Mouse (Mus musculus): ENCODE data around the gene Dapk3.

Dapk3 gene

DNA sequence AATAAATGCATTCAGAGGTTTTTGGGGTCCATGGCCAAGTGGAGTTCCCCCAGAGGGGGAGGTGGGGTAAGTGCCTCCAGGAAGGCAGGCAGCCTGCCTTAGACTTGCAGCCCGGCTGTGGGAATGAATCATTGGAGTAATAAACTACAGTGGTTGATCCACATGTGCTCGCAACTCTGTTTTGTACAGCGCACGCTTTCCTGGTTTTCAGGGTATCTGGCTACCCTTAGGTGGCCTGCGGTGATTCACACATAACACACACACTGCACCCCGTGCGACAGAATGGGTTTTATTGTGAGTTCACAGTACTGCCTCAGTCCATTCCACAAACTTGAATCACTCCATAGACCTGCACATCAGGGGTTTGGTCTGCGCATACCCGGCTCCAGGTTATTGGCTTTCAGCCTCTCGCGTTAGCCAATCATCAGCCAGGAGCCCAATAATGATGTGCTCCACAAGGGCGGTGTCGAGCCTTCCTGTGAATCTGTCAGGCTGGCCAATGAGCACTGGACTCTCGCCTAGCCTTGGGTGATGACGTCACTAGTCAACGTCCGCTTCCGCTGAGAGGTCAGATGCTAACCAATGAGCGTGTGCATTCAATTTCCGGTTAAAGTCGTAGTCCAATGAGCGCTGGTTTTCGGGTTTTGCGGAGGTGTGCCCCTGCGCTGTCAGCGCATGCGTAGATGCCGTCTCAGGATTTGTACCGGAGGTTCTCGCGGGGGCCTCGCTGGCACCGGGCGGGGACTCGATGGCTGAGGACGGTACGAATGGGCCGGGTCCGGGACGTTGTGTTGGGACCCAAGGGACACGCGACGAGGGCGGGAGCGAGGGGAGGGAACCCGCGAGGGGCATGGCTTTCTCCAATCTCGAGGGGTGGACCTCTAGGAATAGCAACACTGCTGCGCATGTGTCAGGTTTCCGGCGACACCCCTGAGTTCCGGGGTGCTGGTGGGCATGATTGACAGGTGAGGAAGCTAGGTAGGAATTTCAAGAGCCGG is at the start of gene Dapk3:
Gene Dapk3, plus strand, starts transcription at position 670 of the 998 bp plus-strand sequence.
- DNase-seq (ENCODE audit: extremely low read depth, insufficient read length, low spot score) = peak; percentile 96

DNA sequence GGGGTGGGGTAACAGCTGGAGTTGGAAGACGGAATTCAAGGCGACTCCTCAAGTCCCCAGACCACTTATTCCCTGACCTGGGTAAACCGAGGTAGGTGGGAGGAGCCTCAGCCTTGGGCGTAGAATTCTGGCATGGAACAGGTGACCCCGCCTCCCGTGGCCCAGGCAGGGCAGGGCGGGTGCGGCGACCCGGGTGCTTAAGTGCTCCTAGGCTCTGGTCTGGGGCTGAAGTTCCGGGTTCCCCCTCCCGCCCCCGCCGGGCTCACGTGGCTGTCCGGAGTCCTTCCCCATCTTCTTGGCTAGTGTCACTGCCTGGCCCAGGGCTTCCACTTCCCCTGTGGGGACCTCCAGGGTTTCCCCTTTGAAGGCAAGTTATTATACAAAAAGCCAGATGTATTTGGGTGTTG is 48.6 kb upstream of the Dapk3 start:
- DNase-seq (ENCODE audit: extremely low read depth, insufficient read length, low spot score) = no peak

DNA sequence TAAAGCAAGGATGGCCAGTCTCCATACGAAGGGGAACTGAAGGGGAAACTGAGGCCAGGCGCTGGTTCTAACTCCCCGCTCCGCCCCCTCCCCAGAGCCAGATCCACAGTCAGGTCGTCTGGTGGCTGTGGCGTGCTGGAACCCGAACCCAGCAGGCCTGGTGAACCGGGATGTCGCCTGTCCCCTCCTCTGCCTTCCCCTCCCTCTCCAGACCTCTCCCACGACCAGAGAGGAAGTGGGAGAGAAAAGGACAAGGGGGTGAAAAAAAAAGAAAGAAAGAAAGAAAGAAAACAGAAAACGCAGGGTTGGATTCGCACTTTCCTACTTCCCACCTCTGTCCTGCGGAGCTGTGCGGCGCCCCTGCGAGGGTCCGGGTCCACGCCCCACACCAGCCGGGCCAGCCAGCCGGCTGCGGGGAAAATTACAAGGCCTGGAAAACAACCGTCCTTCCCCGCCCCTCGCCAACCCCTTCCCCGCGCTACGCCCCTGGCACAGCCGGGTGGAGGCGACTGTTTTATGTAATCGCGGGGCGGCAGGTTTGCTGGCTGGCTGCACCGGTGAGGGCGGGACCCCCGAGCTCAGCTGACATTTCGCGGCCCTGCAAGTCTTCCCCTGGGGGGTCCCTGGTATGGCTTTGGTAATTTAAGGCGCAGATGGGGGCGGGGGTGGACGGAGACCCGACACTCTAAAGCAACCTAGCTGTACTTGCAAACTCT is 47.7 kb upstream of the Dapk3 start, which contains the start of gene Zbtb7a:
Gene Zbtb7a, plus strand, starts transcription at position 255 of the 716 bp plus-strand sequence.
- DNase-seq (ENCODE audit: extremely low read depth, insufficient read length, low spot score) = no peak

DNA sequence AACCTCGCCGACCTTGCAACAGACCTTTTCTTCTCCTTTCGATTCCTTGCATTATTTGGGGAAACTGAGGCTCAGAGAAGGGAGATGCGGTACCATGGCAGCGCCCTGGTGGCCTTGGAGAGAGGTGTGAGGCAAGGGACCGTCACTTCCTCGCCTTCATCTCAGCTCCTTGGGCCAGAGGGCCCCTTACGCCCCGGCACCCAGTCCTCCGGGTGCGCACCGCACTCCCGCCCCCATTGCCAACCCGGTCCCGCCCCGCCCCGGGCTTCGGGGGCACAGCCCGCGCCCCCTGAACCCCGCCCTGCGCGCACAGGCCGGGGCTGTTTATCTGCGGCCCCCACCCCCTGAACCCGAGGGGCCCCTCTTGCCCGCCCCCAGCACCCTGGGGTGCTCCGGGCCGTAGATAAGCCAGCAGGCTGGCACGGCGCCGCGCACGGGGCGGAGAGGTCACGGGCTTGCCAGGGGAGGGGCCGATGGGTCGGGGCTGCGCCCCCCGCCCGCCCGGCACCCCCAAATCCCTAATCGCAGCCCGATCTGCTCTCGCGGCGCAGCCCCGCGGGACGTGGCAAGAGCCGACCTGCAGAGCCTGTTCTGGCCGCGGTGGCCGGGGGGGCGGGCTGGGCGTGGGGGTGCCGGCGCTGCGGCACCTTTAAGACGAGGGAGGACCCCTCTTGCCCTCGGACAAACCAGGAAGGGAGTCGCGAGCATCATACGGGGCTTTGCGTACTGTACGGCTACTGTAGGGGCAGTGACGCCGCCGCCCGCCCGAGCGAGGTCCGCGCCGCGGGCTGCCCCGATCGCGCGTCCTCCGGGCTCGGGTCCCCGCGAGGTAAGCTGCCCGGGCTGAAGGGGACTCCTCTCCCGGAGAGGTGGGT is 46.7 kb upstream of the Dapk3 start:
- peak; percentile 82 for DNase-seq (ENCODE audit: extremely low read depth, insufficient read length, low spot score)

DNA sequence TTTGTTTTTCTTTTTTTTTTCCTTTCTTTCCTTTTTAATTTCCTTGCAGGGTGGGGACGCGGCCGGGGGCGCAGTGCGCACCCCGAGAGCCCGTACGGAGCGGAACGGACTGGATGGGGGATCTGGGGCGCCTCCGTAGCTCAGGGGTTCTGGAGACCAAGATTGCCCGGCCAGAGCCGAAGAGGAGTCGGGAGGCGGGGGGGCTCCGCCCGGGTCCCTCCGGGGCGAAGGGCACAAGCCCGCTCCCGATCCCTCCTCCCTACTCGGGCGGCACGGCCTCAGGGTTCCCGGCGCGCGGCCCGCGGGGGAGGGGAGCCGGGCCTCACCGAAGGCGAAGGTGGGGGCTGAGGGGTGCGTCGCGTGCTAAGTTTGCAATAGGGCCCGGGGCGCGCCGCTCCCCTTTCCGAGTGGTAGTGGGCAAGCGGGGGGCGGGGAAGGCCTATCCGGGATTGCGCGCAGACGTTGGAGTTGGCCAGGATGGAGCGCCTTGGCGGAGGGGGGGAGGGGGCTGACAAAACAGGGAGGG is 46.0 kb upstream of the Dapk3 start:
- peak; percentile 84 for DNase-seq (ENCODE audit: extremely low read depth, insufficient read length, low spot score)

DNA sequence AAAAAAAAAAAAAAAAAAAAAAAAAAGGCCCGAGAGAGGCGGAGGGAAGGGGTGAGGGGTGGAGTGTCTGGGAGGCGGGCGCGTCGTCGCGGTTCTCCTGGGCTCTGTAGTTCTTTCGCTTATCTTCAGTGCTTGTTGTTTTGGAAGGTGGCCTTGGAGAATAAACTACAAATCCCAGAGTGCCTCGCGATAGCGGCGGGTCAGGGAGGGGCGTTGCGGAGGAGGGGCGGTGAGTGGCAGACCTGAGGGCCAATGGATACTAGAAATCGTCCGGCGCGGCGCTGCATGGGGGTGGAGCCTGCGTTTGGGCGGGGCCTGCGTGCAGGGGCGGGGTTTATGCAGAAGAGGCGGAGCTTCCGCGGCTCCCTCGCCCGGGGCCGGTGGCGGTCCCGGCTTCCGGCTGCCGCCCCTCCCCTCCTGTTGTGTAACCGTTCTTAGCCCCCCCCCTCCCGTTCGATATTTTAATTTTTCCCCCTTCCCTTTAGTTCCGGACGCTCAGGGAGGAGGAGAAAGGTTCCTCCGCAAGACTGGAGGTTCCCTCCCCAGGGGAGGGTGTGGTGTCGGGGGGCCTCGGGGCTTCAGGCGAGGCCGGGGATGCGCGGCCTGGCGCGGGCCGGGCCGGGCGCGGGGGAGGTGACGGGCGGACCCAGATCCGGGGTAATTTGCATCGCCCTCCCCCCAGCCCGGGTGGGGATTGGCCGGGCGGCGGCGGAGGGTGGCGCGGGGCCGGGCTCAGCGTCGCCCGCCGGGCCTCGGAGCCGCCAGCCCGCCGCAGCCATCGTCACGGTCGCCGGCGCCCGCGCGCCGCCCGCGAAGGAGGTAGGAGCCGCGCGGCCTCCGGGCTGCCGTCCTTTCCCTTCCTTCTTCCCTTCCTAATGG is 45.3 kb upstream of the Dapk3 start:
- DNase-seq (ENCODE audit: extremely low read depth, insufficient read length, low spot score) = peak; percentile 99

DNA sequence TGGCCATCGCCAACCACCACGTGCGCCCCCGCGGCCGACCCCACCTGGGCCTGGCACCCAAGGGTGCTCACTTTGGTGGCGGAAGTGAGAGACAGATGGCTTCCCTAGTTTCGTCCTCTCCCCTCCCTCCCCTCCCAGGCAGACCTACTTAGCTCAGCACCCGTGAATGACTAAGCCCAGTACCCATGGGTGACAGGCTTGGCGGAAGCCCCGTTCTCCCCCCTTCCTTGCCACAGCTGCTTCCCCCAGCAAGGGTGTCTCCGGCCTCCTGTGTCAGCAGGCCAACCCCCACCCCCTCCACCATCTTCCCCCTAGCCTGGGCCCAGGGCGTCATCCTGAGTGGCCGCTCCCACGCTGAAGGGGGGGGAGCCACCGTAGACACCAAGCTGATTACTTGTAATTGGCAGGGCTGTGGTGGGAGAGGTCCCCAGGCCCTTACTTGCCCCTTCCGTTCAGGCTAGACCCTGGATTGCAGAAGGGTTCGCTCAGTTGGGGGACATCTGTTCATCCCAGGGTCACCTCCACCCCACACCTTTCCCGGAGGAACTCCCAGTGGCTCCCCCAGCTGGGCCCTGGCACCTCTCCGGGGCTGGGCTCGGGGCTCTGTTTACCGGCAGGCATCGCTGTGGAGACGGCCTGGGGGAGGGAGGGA is 44.5 kb upstream of the Dapk3 start:
- peak; percentile 80 for DNase-seq (ENCODE audit: extremely low read depth, insufficient read length, low spot score)

DNA sequence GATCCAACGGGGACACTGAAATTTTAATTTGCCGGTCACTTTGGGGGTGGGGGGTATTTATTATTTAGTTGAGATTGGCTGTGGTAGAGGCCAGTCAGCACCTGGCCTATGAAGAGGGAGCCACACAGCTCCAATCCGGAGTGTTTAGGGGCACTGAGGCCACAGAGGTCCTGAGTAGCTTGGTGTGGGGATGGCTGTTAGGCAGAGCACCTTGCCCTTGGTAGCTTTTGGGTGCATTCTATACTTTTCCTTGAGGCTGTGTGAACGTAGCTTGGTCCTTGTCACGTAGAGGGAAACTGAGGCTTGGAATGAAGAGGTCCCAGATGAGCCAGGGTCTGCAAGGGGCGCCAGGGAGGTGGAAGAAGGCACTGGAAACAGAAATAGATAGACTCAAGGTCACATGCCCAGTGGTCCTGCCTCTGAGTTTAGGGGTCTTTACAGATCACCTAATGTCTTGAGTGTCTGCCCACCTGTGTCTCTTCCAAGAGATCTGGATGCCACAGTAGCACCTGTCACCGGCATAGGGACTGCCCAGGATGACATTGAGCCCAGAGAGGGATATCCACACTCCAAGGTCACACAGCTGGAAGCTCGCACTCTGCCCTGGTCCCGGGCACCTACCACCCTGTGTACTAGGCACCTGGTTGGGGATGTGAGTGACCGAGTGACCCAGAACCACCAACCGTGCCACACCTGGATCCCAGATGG is 43.8 kb upstream of the Dapk3 start:
- DNase-seq (ENCODE audit: extremely low read depth, insufficient read length, low spot score) = no peak

DNA sequence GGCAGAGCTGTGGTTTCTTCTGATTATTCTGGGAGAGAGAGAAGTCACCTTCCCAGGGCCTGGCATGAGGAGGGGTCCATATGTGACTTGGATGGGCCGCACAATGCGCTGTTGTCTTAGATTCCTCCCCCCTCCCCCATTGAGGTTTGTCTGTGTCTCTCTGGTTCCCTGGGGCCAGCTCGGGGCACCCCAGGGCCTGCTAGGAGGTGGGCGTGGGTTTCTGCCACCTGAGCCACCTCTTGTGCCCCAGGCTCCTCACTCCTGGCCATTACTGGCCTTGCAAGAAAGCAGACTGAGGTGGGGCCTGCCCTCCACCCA is 43.3 kb upstream of the Dapk3 start:
- DNase-seq (ENCODE audit: extremely low read depth, insufficient read length, low spot score) = no peak

DNA sequence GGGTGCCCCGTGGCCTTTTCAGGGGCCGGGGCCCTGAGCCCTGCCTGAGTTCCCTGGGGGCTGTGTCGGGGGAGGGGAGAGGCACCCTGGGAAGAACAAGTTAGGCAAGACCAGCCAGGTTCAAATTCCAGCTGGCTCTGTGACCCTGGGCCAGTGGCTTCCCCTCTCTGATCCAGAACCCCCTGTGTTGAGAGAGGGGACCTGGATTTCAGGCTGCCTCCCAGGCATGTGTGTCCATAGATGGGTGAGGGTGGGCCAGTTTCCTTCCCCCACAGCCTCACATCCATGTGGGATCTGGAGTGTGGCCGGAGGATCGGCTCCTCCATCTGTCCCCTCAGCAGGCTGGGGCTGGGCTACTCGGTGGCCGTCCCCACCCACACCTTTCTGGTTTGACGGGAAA is 42.8 kb upstream of the Dapk3 start:
- DNase-seq (ENCODE audit: extremely low read depth, insufficient read length, low spot score) = no peak

DNA sequence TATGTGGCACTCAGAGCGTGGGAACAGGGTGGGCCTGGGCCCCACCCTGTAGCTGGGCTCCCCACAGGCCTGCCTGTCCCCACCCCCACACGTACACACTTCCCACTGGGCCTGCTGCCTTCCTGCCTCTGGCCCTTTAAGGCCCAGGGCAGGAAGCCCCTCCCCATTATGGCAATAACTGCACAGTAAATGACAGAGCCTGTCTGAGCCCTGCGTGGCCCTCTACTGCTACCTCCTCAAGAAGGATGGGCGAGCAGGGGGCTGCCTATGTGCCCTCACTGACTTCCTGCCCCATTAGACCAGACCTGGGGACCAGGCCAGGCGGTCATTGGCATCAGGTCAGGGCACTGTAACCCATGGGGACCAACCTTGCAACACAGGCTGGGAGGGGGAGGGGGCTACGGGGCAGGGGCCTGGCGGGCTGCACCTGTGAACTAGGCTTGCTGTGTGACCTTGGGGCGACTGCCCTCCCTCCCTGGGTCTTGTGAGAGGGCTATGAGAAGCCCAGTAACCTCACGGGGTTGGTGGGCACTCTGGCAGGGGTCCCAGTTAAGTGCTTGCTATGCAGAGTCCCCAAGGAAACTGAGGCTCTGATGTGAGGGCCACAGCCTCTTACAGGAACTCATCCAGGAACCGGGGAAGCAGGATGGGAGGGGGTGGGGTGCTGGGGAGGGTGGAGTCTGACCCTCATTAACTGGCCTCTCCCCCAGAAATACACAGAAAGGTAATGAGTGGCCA is 41.9 kb upstream of the Dapk3 start:
- DNase-seq (ENCODE audit: extremely low read depth, insufficient read length, low spot score) = no peak

DNA sequence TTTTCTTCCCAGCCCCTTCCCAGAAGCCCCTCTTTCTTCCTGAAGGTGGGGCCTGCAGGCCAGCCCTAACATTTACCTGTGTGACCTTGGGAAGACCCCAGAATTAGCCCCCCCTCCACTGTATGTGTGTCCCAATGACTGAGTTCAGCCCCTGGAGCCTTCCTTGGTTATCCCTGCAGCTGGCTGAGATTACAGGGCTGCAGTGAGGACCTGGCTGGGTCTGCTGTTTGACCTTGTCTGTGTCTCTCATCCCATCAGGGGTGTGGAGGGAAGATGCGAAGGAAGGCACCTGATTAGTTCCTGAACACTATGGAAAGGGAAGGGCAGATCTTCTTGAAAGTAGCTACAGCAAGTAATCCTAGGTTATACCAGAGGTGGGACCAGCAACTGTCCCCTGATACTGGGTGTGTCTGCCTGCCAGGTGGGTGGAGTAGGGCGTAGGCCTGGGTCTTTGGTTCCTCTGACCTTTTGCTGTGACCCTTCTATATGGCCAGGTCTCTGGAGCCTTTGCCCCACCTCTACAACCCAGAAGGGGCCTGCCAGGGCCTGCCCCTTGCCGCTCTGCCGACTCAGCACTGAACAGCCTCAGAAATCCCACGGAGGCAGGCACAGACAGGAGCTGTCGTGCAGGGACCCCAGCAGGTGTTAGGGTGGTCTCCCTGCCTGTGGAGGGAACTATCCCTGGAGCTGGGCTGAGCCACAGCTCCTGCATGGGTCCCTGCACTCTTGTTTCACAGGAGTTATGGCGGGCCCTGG is 41.2 kb upstream of the Dapk3 start:
- DNase-seq (ENCODE audit: extremely low read depth, insufficient read length, low spot score) = no peak

DNA sequence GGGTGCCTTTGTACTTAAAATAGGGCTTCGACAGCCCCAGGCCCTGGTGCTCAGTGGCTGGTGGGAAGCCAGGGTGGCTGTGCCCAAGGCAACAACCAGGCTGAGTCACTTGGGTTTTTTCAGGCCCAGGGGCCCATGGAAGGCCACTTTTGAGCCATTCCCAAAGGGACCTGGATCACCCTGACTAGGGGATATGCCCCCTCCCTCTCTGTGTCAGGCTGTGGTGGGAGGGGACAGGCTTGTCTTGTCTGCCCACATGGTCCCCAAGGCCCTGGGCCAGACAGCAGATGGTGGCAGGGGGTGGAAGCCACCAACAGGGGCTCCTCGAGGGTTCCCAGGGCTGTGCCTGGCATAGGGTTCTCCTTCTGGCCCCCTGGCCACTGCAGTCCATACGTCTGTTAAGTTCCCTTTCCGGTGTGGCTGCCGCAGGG is 40.2 kb upstream of the Dapk3 start:
- peak; percentile 81 for DNase-seq (ENCODE audit: extremely low read depth, insufficient read length, low spot score)

DNA sequence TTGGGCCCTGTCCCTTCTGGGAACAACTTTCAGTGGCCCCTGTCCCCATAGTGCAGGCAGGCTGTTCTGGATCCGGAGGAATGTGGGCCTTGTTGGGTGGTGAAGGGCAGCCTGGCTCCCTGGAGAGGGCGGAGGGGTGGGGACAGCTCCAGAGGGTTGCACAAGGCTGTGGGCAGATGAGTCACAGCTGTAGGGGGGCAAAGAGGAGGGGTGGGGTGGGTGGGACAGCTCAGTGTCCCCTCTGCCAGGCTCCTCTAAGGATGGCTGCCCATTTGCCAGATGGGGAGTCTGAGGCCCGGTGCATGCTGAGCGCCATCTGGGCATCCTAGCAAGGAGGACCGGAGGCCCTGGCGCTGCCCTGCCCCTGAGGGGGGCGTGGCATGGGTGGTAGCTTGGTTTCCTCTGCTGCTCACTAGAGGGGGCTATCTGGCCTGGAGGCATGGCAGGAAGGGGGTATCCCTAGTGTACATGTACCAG is 39.6 kb upstream of the Dapk3 start:
- DNase-seq (ENCODE audit: extremely low read depth, insufficient read length, low spot score) = peak; percentile 85

DNA sequence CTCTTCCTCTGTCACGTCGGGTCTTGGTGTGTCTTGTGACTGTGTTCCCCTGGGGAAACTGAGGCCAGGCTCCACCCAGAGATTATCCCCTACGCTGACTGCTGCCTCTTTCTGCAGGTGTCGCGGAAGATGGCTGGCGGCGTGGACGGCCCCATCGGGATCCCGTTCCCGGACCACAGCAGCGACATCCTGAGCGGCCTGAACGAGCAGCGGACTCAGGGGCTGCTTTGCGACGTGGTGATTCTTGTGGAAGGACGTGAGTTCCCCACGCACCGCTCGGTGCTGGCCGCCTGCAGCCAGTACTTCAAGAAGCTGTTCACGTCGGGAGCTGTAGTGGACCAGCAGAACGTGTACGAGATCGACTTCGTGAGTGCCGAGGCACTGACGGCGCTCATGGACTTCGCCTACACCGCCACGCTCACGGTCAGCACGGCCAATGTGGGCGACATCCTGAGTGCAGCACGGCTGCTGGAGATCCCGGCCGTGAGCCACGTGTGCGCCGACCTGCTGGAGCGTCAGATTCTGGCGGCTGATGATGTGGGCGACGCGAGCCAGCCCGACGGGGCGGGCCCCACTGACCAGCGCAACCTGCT is 38.9 kb upstream of the Dapk3 start:
- DNase-seq (ENCODE audit: extremely low read depth, insufficient read length, low spot score) = no peak

DNA sequence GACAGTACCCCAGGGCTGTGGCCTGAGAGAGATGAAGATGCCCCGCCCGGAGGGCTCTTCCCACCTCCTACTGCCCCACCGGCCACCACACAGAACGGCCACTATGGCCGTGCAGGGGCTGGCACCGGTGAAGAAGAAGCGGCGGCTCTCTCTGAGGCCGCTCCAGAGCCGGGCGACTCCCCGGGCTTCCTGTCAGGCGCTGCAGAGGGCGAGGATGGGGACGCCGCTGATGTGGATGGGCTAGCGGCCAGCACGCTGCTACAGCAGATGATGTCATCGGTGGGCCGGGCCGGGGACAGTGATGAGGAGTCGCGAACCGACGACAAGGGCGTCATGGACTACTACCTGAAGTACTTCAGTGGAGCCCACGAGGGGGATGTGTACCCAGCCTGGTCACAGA is 38.1 kb upstream of the Dapk3 start:
- no peak for DNase-seq (ENCODE audit: extremely low read depth, insufficient read length, low spot score)

DNA sequence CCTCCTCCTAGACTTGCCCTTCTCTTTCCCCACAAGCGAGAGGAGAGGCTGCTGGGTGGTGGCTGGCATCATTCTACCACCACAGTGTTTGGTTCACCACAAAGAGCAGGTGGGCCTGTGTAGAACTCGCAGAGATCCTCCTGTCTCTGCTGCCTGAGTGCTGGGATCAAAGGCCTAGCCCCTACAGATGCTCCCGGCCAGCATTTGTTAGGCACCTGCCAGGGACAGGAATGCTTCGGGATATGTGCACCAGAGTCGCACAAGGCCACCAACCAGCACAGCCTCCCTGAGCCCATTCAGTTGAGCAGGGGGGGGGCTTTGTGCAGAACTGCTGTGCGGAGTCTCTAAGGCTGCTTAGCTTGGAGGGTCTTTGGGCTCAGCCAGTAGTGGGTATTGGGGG is 37.5 kb upstream of the Dapk3 start:
- no peak for DNase-seq (ENCODE audit: extremely low read depth, insufficient read length, low spot score)
